Mouse (Mus musculus): ENCODE results near the gene Slc9a6. TPM values are rescaled to one million over a fixed set of nuclear protein-coding genes. Genes with fewer than 3 reads are reported as not detected.

Slc9a6 gene
- polyA plus RNA-seq, 1 experiment from 2014 or later: 11.7 TPM

GRCm38 (mm10) chrX:56668501-56668900 is 58.9 kb downstream of the Slc9a6 start:
- Histone ChIP-seq H3K9me3 (ENCODE audit: control insufficient read depth) (no peaks in the 10 kb centered on the region), H3K36me3 (ENCODE audit: control insufficient read depth, insufficient read depth) (no peaks in the 10 kb centered on the region), H3K27me3 (replicated peaks; ENCODE audit: control insufficient read depth, insufficient read depth, low read length) (no peaks in the 10 kb centered on the region), H3K9ac (ENCODE audit: low read depth, low read length) (no peak overlapping the region), H3K4me2 (replicated peaks; ENCODE audit: low read depth) (no peak overlapping the region), H3K27ac (ENCODE audit: low read depth, low read length) (no peak overlapping the region), H3K4me3 (ENCODE audit: low read depth, low read length) (no peak overlapping the region), H3K4me1 (replicated peaks; ENCODE audit: control insufficient read depth, insufficient read depth, low read length) (no peaks in the 10 kb centered on the region)
- TF ChIP-seq CTCF (IDR thresholded peaks at IDR 0.05; ENCODE audit: low read depth): no peak
- WGBS: 61% methylated on average over 3 of the region's 3 CpGs
- ATAC-seq: no peak

GRCm38 (mm10) chrX:56675556-56675955 is 66.0 kb downstream of the Slc9a6 start:
- no peak overlapping the region for H3K27ac ChIP-seq (ENCODE audit: low read depth, low read length)
- no peak overlapping the region for H3K4me3 ChIP-seq (ENCODE audit: low read depth, low read length)
- ATAC-seq: no peak
- WGBS: 82% methylated on average over 6 of the region's 6 CpGs
- H3K27me3 ChIP-seq (replicated peaks; ENCODE audit: control insufficient read depth, insufficient read depth, low read length): no peaks in the 10 kb centered on the region
- H3K9ac ChIP-seq (ENCODE audit: low read depth, low read length): no peak overlapping the region
- no peaks in the 10 kb centered on the region for H3K36me3 ChIP-seq (ENCODE audit: control insufficient read depth, insufficient read depth)
- no peak overlapping the region for H3K4me2 ChIP-seq (replicated peaks; ENCODE audit: low read depth)
- TF ChIP-seq CTCF (IDR thresholded peaks at IDR 0.05; ENCODE audit: low read depth): no peak
- no peaks in the 10 kb centered on the region for H3K9me3 ChIP-seq (ENCODE audit: control insufficient read depth)
- no peaks in the 10 kb centered on the region for H3K4me1 ChIP-seq (replicated peaks; ENCODE audit: control insufficient read depth, insufficient read depth, low read length)

GRCm38 (mm10) chrX:56677736-56678135 is 68.2 kb downstream of the Slc9a6 start:
- H3K4me2 ChIP-seq (replicated peaks; ENCODE audit: low read depth): no peak overlapping the region
- H3K27me3 ChIP-seq (replicated peaks; ENCODE audit: control insufficient read depth, insufficient read depth, low read length): no peaks in the 10 kb centered on the region
- no peak for ATAC-seq
- no peaks in the 10 kb centered on the region for H3K36me3 ChIP-seq (ENCODE audit: control insufficient read depth, insufficient read depth)
- 77% methylated on average over 6 of the region's 6 CpGs for WGBS
- no peaks in the 10 kb centered on the region for H3K4me1 ChIP-seq (replicated peaks; ENCODE audit: control insufficient read depth, insufficient read depth, low read length)
- no peaks in the 10 kb centered on the region for H3K9me3 ChIP-seq (ENCODE audit: control insufficient read depth)
- TF ChIP-seq CTCF (IDR thresholded peaks at IDR 0.05; ENCODE audit: low read depth): no peak
- H3K9ac ChIP-seq (ENCODE audit: low read depth, low read length): no peak overlapping the region
- H3K4me3 ChIP-seq (ENCODE audit: low read depth, low read length): no peak overlapping the region
- H3K27ac ChIP-seq (ENCODE audit: low read depth, low read length): no peak overlapping the region

- no peak for TF ChIP-seq CTCF (IDR thresholded peaks at IDR 0.05; ENCODE audit: low read depth)
- Histone ChIP-seq H3K4me2 (replicated peaks; ENCODE audit: low read depth) (no peak overlapping the region), H3K4me1 (replicated peaks; ENCODE audit: control insufficient read depth, insufficient read depth, low read length) (no peaks in the 10 kb centered on the region), H3K4me3 (ENCODE audit: low read depth, low read length) (no peak overlapping the region), H3K27ac (ENCODE audit: low read depth, low read length) (no peak overlapping the region), H3K9ac (ENCODE audit: low read depth, low read length) (no peak overlapping the region), H3K27me3 (replicated peaks; ENCODE audit: control insufficient read depth, insufficient read depth, low read length) (no peaks in the 10 kb centered on the region), H3K9me3 (ENCODE audit: control insufficient read depth) (no peaks in the 10 kb centered on the region), H3K36me3 (ENCODE audit: control insufficient read depth, insufficient read depth) (no peaks in the 10 kb centered on the region)
- no peak for ATAC-seq
- WGBS: 78% methylated on average over 6 of the region's 6 CpGs
These were observed 69.5 kb downstream of the Slc9a6 start for GRCm38 (mm10) chrX:56679066-56679465.

DNA sequence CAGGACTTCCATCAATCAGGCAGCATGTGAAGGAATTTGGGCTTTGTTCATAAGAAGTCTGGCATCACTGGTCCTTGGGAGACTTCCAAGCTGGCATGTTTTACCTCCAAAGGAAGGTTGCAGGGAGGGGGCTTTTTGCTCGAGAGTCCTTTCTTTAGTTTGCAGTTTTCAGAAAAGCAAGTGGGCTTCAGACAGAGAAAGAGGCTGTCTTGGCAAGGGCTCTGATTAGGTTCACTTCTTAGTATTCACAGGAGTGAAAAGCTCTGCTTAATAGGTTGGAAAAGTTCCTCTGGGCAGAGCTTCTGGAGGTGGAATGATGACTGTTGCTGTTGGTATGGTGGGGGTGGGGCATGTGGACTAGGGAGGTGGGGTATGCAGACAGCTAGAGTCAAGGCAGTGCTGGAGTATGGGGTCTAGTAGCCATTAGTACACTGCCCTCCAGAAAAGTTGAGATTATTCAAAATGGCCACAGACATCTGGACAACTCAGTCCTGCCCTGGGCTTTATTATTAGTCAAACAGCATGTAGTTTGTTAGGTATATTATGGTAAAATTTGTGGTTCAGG is 72.7 kb downstream of the Slc9a6 start:
- 72% methylated on average over 1 of the region's 1 CpGs for WGBS
- Histone ChIP-seq H3K27me3 (replicated peaks; ENCODE audit: control insufficient read depth, insufficient read depth, low read length) (no peaks in the 10 kb centered on the region), H3K9me3 (ENCODE audit: control insufficient read depth) (no peaks in the 10 kb centered on the region), H3K9ac (ENCODE audit: low read depth, low read length) (no peak overlapping the region), H3K4me1 (replicated peaks; ENCODE audit: control insufficient read depth, insufficient read depth, low read length) (no peaks in the 10 kb centered on the region), H3K27ac (ENCODE audit: low read depth, low read length) (no peak overlapping the region), H3K4me2 (replicated peaks; ENCODE audit: low read depth) (no peak overlapping the region), H3K4me3 (ENCODE audit: low read depth, low read length) (no peak overlapping the region), H3K36me3 (ENCODE audit: control insufficient read depth, insufficient read depth) (no peaks in the 10 kb centered on the region)
- no peak for TF ChIP-seq CTCF (IDR thresholded peaks at IDR 0.05; ENCODE audit: low read depth)
- ATAC-seq: no peak

DNA sequence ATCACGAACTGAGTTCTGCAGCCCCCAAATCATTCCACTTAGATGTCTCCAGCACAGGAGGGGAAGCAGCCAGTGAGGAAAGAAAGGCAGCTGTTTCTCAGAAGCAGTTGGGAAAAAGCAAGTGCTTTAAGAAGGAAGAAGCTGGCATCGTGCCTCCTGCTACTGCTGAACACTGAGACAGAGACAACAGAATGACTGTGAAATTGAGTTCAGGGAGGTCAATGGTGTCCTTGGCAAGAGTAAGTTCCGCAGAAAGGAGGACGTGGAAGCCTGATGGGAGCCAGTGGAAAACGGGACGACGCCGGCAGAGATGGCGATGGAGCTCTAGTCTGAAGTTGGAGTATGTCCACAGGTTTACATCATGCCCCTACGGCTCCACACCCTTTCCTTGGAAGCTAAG is 74.0 kb downstream of the Slc9a6 start:
- Histone ChIP-seq H3K4me3 (ENCODE audit: low read depth, low read length) (no peak overlapping the region), H3K4me1 (replicated peaks; ENCODE audit: control insufficient read depth, insufficient read depth, low read length) (no peaks in the 10 kb centered on the region), H3K4me2 (replicated peaks; ENCODE audit: low read depth) (no peak overlapping the region), H3K9ac (ENCODE audit: low read depth, low read length) (no peak overlapping the region), H3K36me3 (ENCODE audit: control insufficient read depth, insufficient read depth) (no peaks in the 10 kb centered on the region), H3K27me3 (replicated peaks; ENCODE audit: control insufficient read depth, insufficient read depth, low read length) (no peaks in the 10 kb centered on the region), H3K9me3 (ENCODE audit: control insufficient read depth) (no peaks in the 10 kb centered on the region), H3K27ac (ENCODE audit: low read depth, low read length) (no peak overlapping the region)
- no peak for ATAC-seq
- TF ChIP-seq CTCF (IDR thresholded peaks at IDR 0.05; ENCODE audit: low read depth): no peak
- whole genome bisulfite sequencing: 84% methylated on average over 10 of the region's 10 CpGs

GRCm38 (mm10) chrX:56692554-56692953 is 83.0 kb downstream of the Slc9a6 start:
- Histone ChIP-seq H3K27ac (ENCODE audit: low read depth, low read length) (no peak overlapping the region), H3K27me3 (replicated peaks; ENCODE audit: control insufficient read depth, insufficient read depth, low read length) (no peaks in the 10 kb centered on the region), H3K9ac (ENCODE audit: low read depth, low read length) (no peak overlapping the region), H3K4me3 (ENCODE audit: low read depth, low read length) (no peak overlapping the region), H3K4me2 (replicated peaks; ENCODE audit: low read depth) (no peak overlapping the region), H3K9me3 (ENCODE audit: control insufficient read depth) (no peaks in the 10 kb centered on the region), H3K4me1 (replicated peaks; ENCODE audit: control insufficient read depth, insufficient read depth, low read length) (no peaks in the 10 kb centered on the region), H3K36me3 (ENCODE audit: control insufficient read depth, insufficient read depth) (no peaks in the 10 kb centered on the region)
- no peak for ATAC-seq
- no peak for TF ChIP-seq CTCF (IDR thresholded peaks at IDR 0.05; ENCODE audit: low read depth)
- WGBS: 65% methylated on average over 6 of the region's 6 CpGs

Data from intestine, postnatal 0 days (tissue).